Mouse (Mus musculus): Measurements from ENCODE around the gene Ptk7. TPM values are rescaled to one million over a fixed set of nuclear protein-coding genes. Genes with fewer than 3 reads are reported as not detected.

Ptk7 gene
- total and polyA plus RNA-seq, 2 experiments from 2014 or later = 19.7 to 56.6 TPM

GRCm38 (mm10) chr17:46597956-46598355, 31.3 kb downstream of the Ptk7 start:
- H3K4me3 ChIP-seq (ENCODE audit: low read depth, low read length) = no peak overlapping the region
- ATAC-seq (no peak), DNase-seq (no peak)
- no peak overlapping the region for H3K9ac ChIP-seq
- no peaks in the 10 kb centered on the region for H3K9me3 ChIP-seq (ENCODE audit: low read length)
- no peaks in the 10 kb centered on the region for H3K27me3 ChIP-seq (ENCODE audit: insufficient read depth, low read length)
- H3K4me2 ChIP-seq (ENCODE audit: low read depth) = no peak overlapping the region
- no peaks in the 10 kb centered on the region for H3K4me1 ChIP-seq (ENCODE audit: insufficient read depth)
- no peaks in the 10 kb centered on the region for H3K36me3 ChIP-seq (ENCODE audit: insufficient read depth)
- no peak overlapping the region for H3K27ac ChIP-seq (ENCODE audit: low read depth, low read length)
- no peak for TF ChIP-seq CTCF (IDR thresholded peaks at IDR 0.05; ENCODE audit: low read depth)
- 96% methylated on average over 11 of the region's 11 CpGs for WGBS

- Histone ChIP-seq H3K9ac (no peak overlapping the region), H3K36me3 (ENCODE audit: insufficient read depth) (peaks cover 4% of the 10 kb centered on the region; the same call in 1 of the 2 replicates), H3K9me3 (ENCODE audit: low read length) (no peaks in the 10 kb centered on the region), H3K4me3 (ENCODE audit: low read depth, low read length) (no peak overlapping the region), H3K27ac (ENCODE audit: low read depth, low read length) (no peak overlapping the region), H3K4me1 (ENCODE audit: insufficient read depth) (no peaks in the 10 kb centered on the region), H3K4me2 (ENCODE audit: low read depth) (no peak overlapping the region), H3K27me3 (ENCODE audit: insufficient read depth, low read length) (no peaks in the 10 kb centered on the region)
- WGBS = 82% methylated on average over 6 of the region's 6 CpGs
- no peak for ATAC-seq
- no peak for DNase-seq
- TF ChIP-seq CTCF (IDR thresholded peaks at IDR 0.05; ENCODE audit: low read depth) = no peak
Observed at GRCm38 (mm10) chr17:46595336-46595735, 34.0 kb downstream of the Ptk7 start.

- H3K4me3 ChIP-seq (ENCODE audit: low read depth, low read length) = no peak overlapping the region
- no peaks in the 10 kb centered on the region for H3K27me3 ChIP-seq (ENCODE audit: insufficient read depth, low read length)
- H3K27ac ChIP-seq (ENCODE audit: low read depth, low read length) = no peak overlapping the region
- no peak for ATAC-seq
- H3K9me3 ChIP-seq (ENCODE audit: low read length) = no peaks in the 10 kb centered on the region
- peaks cover 12% of the 10 kb centered on the region; the same call in 1 of the 2 replicates for H3K36me3 ChIP-seq (ENCODE audit: insufficient read depth)
- no peaks in the 10 kb centered on the region for H3K4me1 ChIP-seq (ENCODE audit: insufficient read depth)
- 53% methylated on average over 9 of the region's 9 CpGs for WGBS
- H3K4me2 ChIP-seq (ENCODE audit: low read depth) = no peak overlapping the region
- TF ChIP-seq CTCF (IDR thresholded peaks at IDR 0.05; ENCODE audit: low read depth) = no peak
- no peak overlapping the region for H3K9ac ChIP-seq
- no peak for DNase-seq
Observed at GRCm38 (mm10) chr17:46594606-46595005, 34.7 kb downstream of the Ptk7 start.

- H3K4me3 ChIP-seq (ENCODE audit: low read depth, low read length) = no peak overlapping the region
- H3K27ac ChIP-seq (ENCODE audit: low read depth, low read length) = no peak overlapping the region
- no peak overlapping the region for H3K9ac ChIP-seq
- no peak for DNase-seq
- 86% methylated on average over 4 of the region's 4 CpGs for WGBS
- no peaks in the 10 kb centered on the region for H3K4me1 ChIP-seq (ENCODE audit: insufficient read depth)
- no peaks in the 10 kb centered on the region for H3K9me3 ChIP-seq (ENCODE audit: low read length)
- H3K36me3 ChIP-seq (ENCODE audit: insufficient read depth) = peaks cover 19% of the 10 kb centered on the region; the same call in 1 of the 2 replicates
- H3K27me3 ChIP-seq (ENCODE audit: insufficient read depth, low read length) = no peaks in the 10 kb centered on the region
- H3K4me2 ChIP-seq (ENCODE audit: low read depth) = no peak overlapping the region
- ATAC-seq = no peak
- TF ChIP-seq CTCF (IDR thresholded peaks at IDR 0.05; ENCODE audit: low read depth) = no peak
Observed at GRCm38 (mm10) chr17:46593124-46593523, 36.2 kb downstream of the Ptk7 start.

GRCm38 (mm10) chr17:46591406-46591805, 37.9 kb downstream of the Ptk7 start:
- Histone ChIP-seq H3K4me3 (ENCODE audit: low read depth, low read length) (no peak overlapping the region), H3K27ac (ENCODE audit: low read depth, low read length) (no peak overlapping the region), H3K9ac (no peak overlapping the region), H3K4me2 (ENCODE audit: low read depth) (no peak overlapping the region), H3K9me3 (ENCODE audit: low read length) (no peaks in the 10 kb centered on the region), H3K27me3 (ENCODE audit: insufficient read depth, low read length) (no peaks in the 10 kb centered on the region), H3K4me1 (ENCODE audit: insufficient read depth) (no peaks in the 10 kb centered on the region), H3K36me3 (ENCODE audit: insufficient read depth) (peaks cover 31% of the 10 kb centered on the region; the same call in 1 of the 2 replicates)
- WGBS = 78% methylated on average over 19 of the region's 19 CpGs
- DNase-seq = no peak
- ATAC-seq = peak; percentile 38; the same call in 1 of the 2 replicates
- no peak for TF ChIP-seq CTCF (IDR thresholded peaks at IDR 0.05; ENCODE audit: low read depth)

DNA sequence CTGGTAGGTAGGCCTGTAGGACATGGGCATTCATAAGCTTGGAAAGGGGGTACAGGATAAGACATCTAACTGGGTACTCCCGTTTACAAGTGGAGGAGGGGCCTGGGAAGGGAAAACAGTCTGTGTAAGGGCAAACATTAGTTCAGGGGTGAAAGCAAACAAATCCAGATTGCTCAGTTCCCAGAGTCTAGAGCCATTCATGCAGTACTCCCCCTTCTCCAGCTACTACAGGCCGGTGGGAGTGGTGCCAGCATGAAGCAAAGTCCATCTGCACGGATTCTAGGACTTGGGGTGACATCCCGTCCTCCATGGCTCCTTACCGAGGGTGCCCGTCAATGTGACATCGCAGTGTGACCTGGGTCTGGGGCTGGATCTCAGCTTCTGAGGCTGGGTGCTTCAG, 38.9 kb downstream of the Ptk7 start:
- Histone ChIP-seq H3K4me1 (ENCODE audit: insufficient read depth) (no peaks in the 10 kb centered on the region), H3K27me3 (ENCODE audit: insufficient read depth, low read length) (no peaks in the 10 kb centered on the region), H3K4me3 (ENCODE audit: low read depth, low read length) (no peak overlapping the region), H3K36me3 (ENCODE audit: insufficient read depth) (peaks cover 31% of the 10 kb centered on the region; the same call in 1 of the 2 replicates), H3K9me3 (ENCODE audit: low read length) (no peaks in the 10 kb centered on the region), H3K27ac (ENCODE audit: low read depth, low read length) (no peak overlapping the region), H3K9ac (no peak overlapping the region), H3K4me2 (ENCODE audit: low read depth) (no peak overlapping the region)
- WGBS = 86% methylated on average over 7 of the region's 7 CpGs
- DNase-seq = no peak
- no peak for ATAC-seq
- no peak for TF ChIP-seq CTCF (IDR thresholded peaks at IDR 0.05; ENCODE audit: low read depth)

DNA sequence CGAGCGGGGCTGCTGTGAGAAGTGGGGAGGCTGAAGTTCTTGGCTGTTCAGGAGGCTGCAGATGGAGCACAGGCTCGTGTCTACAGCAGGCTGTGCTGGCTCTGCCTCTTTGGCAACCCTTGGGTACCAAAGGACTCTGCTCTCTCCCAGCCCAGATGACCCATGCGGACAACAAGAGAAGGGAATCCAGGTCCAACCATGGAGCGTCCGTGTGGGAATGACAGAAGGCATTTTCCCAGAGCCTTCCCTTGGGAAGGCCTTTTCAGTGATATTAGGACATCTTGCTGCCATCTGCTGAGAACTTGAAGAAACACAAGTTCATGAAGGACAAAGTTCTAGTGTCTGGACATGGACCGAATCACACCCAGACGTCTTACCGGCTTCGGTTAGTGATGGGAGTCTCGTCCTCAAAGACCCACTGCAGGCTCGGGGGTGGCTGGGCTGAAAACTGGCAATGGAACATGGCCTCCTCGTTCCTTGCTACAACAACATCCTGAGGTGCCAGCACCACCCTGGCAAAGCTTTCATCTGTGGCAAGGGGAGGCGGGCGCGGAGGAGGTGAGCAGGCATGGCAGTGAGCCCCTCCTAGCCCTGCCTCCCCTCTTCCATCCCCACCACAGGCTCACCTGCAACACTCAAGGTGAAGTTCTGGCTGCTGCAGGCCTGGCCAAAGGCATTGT, 39.5 kb downstream of the Ptk7 start:
- ATAC-seq (no peak), DNase-seq (no peak)
- Histone ChIP-seq H3K27ac (ENCODE audit: low read depth, low read length) (no peak overlapping the region), H3K27me3 (ENCODE audit: insufficient read depth, low read length) (no peaks in the 10 kb centered on the region), H3K9ac (no peak overlapping the region), H3K9me3 (ENCODE audit: low read length) (no peaks in the 10 kb centered on the region), H3K36me3 (ENCODE audit: insufficient read depth) (peaks cover 31% of the 10 kb centered on the region; the same call in 1 of the 2 replicates), H3K4me1 (ENCODE audit: insufficient read depth) (no peaks in the 10 kb centered on the region), H3K4me2 (ENCODE audit: low read depth) (no peak overlapping the region), H3K4me3 (ENCODE audit: low read depth, low read length) (no peak overlapping the region)
- WGBS = 90% methylated on average over 16 of the region's 16 CpGs
- TF ChIP-seq CTCF (IDR thresholded peaks at IDR 0.05; ENCODE audit: low read depth) = no peak

Measured in forebrain, postnatal 0 days (tissue).